Mouse (Mus musculus) kidney, embryonic 15.5 days (tissue): ENCODE data around the gene Kif2b. TPM values are rescaled to one million over a fixed set of nuclear protein-coding genes. Genes with fewer than 3 reads are reported as not detected.

Experiments used
- ATAC-seq: fragments of 200-750 bp; cut with Nextera tagmentation; replicated peaks from 2 replicates; pipeline ENCODE4 v1.8.0; 2017; ENCODE audit warnings: moderate TSS enrichment; ENCODE audit not compliant: low FRiP score
- H3K27ac ChIP-seq: fragments of 300-500 bp; sonication (generic); 2 replicates; pipeline ENCODE4 v1.5.1; 2015; ENCODE audit warnings: mild to moderate bottlenecking, inconsistent platforms
- H3K27me3 ChIP-seq: fragments of 300-500 bp; sonication (generic); 2 replicates; pipeline ENCODE4 v1.6.1; 2015; ENCODE audit warnings: inconsistent platforms
- H3K36me3 ChIP-seq: fragments of 300-500 bp; sonication (generic); 2 replicates; pipeline ENCODE4 v1.6.1; 2015; ENCODE audit warnings: inconsistent platforms
- H3K4me1 ChIP-seq: fragments of 300-500 bp; sonication (generic); 2 replicates; pipeline ENCODE4 v1.6.1; 2015; ENCODE audit warnings: inconsistent platforms
- H3K4me2 ChIP-seq: fragments of 300-500 bp; sonication (generic); 2 replicates; pipeline ENCODE4 v1.6.1; 2015; ENCODE audit warnings: moderate library complexity, mild to moderate bottlenecking, inconsistent platforms
- H3K4me3 ChIP-seq: fragments of 300-500 bp; sonication (generic); replicated peaks from 2 replicates; pipeline ENCODE4 v1.5.1; 2015; ENCODE audit warnings: mild to moderate bottlenecking, inconsistent platforms
- H3K9ac ChIP-seq: fragments of 300-500 bp; sonication (generic); 2 replicates; pipeline ENCODE4 v1.6.1; 2015; ENCODE audit warnings: mild to moderate bottlenecking, inconsistent platforms
- H3K9me3 ChIP-seq: fragments of 300-500 bp; sonication (generic); replicated peaks from 2 replicates; pipeline ENCODE4 v1.6.1; 2016; ENCODE audit warnings: inconsistent platforms
- WGBS: fragments of 180-500 bp; shearing (Covaris S2); methylation state at CpG from one replicate; pipeline ENCODE4 v1.1.7; 2015; ENCODE audit warnings: mixed read lengths; 5-methylcytosine and 5-hydroxymethylcytosine counted together
- polyA plus RNA-seq: library from polyadenylated mRNA; unstranded; fragments of >200 nt; fragmentation: Nextera tagmentation; extraction: Ambion mirVana; gene quantifications from 2 replicates; pipeline ENCODE4 v1.2.1, GENCODE M21; 2015

The Kif2b gene
- polyA plus RNA-seq = not detected in 2 replicates

- H3K9me3 ChIP-seq = no peaks in the 10 kb centered on the region
- no peaks in the 10 kb centered on the region for H3K4me1 ChIP-seq
- H3K4me2 ChIP-seq = no peak within 1 kb of the TSS
- 0 out of 2 replicates have a peak, but pooled peaks have one; percentile 12 for ATAC-seq
- WGBS = 86% methylated on average over 9 of the region's 9 CpGs
- no peak within 1 kb of the TSS for H3K4me3 ChIP-seq
- H3K36me3 ChIP-seq = no peaks in the 10 kb centered on the region
- no peak within 1 kb of the TSS for H3K27ac ChIP-seq
- H3K9ac ChIP-seq = no peak within 1 kb of the TSS
- H3K27me3 ChIP-seq = no peaks in the 10 kb centered on the region
Observed at GRCm38 (mm10) chr11:91577317-91577716, at the start of gene Kif2b. Kif2b (minus strand) TSS chr11:91577558.

- Histone ChIP-seq H3K36me3 (no peaks in the 10 kb centered on the region), H3K9me3 (no peaks in the 10 kb centered on the region), H3K27me3 (no peaks in the 10 kb centered on the region), H3K4me1 (no peaks in the 10 kb centered on the region), H3K27ac (no peak overlapping the region), H3K9ac (no peak overlapping the region), H3K4me2 (no peak overlapping the region), H3K4me3 (no peak overlapping the region)
- no peak for ATAC-seq
- 75% methylated on average over 3 of the region's 3 CpGs for WGBS
Observed at GRCm38 (mm10) chr11:91593088-91593487, 15.7 kb upstream of the Kif2b start.

GRCm38 (mm10) chr11:91576856-91577255 is 502 bp downstream of the Kif2b start:
- H3K4me1 ChIP-seq = no peaks in the 10 kb centered on the region
- H3K4me3 ChIP-seq = no peak overlapping the region
- no peaks in the 10 kb centered on the region for H3K36me3 ChIP-seq
- H3K27me3 ChIP-seq = no peaks in the 10 kb centered on the region
- H3K9me3 ChIP-seq = no peaks in the 10 kb centered on the region
- no peak overlapping the region for H3K27ac ChIP-seq
- H3K9ac ChIP-seq = no peak overlapping the region
- no peak for ATAC-seq
- 81% methylated on average over 19 of the region's 19 CpGs for WGBS
- no peak overlapping the region for H3K4me2 ChIP-seq

GRCm38 (mm10) chr11:91575406-91575805 is 2.0 kb downstream of the Kif2b start:
- Histone ChIP-seq H3K36me3 (no peaks in the 10 kb centered on the region), H3K27me3 (no peaks in the 10 kb centered on the region), H3K27ac (no peak overlapping the region), H3K4me3 (no peak overlapping the region), H3K9me3 (no peaks in the 10 kb centered on the region), H3K4me2 (no peak overlapping the region), H3K9ac (no peak overlapping the region), H3K4me1 (no peaks in the 10 kb centered on the region)
- 90% methylated on average over 8 of the region's 8 CpGs for WGBS
- ATAC-seq = no peak

GRCm38 (mm10) chr11:91574477-91574876 is 2.9 kb downstream of the Kif2b start:
- H3K4me2 ChIP-seq = no peak overlapping the region
- H3K4me1 ChIP-seq = no peaks in the 10 kb centered on the region
- H3K9ac ChIP-seq = no peak overlapping the region
- no peaks in the 10 kb centered on the region for H3K9me3 ChIP-seq
- H3K27ac ChIP-seq = no peak overlapping the region
- no peak for ATAC-seq
- no peak overlapping the region for H3K4me3 ChIP-seq
- H3K27me3 ChIP-seq = no peaks in the 10 kb centered on the region
- no peaks in the 10 kb centered on the region for H3K36me3 ChIP-seq
- WGBS = 66% methylated on average over 3 of the region's 3 CpGs

- no peaks in the 10 kb centered on the region for H3K9me3 ChIP-seq
- H3K4me3 ChIP-seq = no peak overlapping the region
- no peak overlapping the region for H3K4me2 ChIP-seq
- H3K36me3 ChIP-seq = no peaks in the 10 kb centered on the region
- H3K4me1 ChIP-seq = no peaks in the 10 kb centered on the region
- ATAC-seq = no peak
- H3K27ac ChIP-seq = no peak overlapping the region
- H3K27me3 ChIP-seq = no peaks in the 10 kb centered on the region
- no peak overlapping the region for H3K9ac ChIP-seq
- WGBS = 66% methylated on average over 4 of the region's 4 CpGs
Observed at GRCm38 (mm10) chr11:91530737-91531136, 46.6 kb downstream of the Kif2b start.
